Mouse (Mus musculus) hindbrain, embryonic 11.5 days (tissue): ENCODE results near the gene Zfp109. TPM values are rescaled to one million over a fixed set of nuclear protein-coding genes. Genes with fewer than 3 reads are reported as not detected.

Experiments
- ATAC-seq: fragments of 200-750 bp; cut with Nextera tagmentation; 2 replicates; pipeline ENCODE4 v1.8.0; 2017; ENCODE audit warnings: mild to moderate bottlenecking, moderate TSS enrichment, moderate library complexity; ENCODE audit not compliant: low FRiP score
- DNase-seq: peaks from one replicate; pipeline ENCODE4 v3.0.0-alpha.2; 2015; ENCODE audit warnings: low spot score
- H3K27ac ChIP-seq: fragments of 300-500 bp; sonication (generic); 2 replicates; pipeline ENCODE4 v1.5.1; 2014; ENCODE audit warnings: mild to moderate bottlenecking, low read depth, low read length
- H3K27me3 ChIP-seq: fragments of 300-500 bp; sonication (generic); 2 replicates; pipeline ENCODE4 v1.6.1; 2014; ENCODE audit warnings: mild to moderate bottlenecking, low read length, moderate library complexity, mixed read lengths; ENCODE audit not compliant: control insufficient read depth, insufficient read depth
- H3K36me3 ChIP-seq: fragments of 300-500 bp; sonication (generic); 2 replicates; pipeline ENCODE4 v1.6.1; 2014; ENCODE audit warnings: mild to moderate bottlenecking, low read length, moderate library complexity, mixed read lengths; ENCODE audit not compliant: control insufficient read depth, insufficient read depth
- H3K4me1 ChIP-seq: fragments of 300-500 bp; sonication (generic); replicated peaks from 2 replicates; pipeline ENCODE4 v1.6.1; 2014; ENCODE audit warnings: low read length, mixed read lengths; ENCODE audit not compliant: control insufficient read depth, insufficient read depth
- H3K4me2 ChIP-seq: fragments of 300-500 bp; sonication (generic); replicated peaks from 2 replicates; pipeline ENCODE4 v1.6.1; 2014; ENCODE audit warnings: mild to moderate bottlenecking, low read depth, low read length
- H3K4me3 ChIP-seq: fragments of 300-500 bp; sonication (generic); 2 replicates; pipeline ENCODE4 v1.5.1; 2014; ENCODE audit warnings: low read depth, low read length
- H3K9ac ChIP-seq: fragments of 300-500 bp; sonication (generic); 2 replicates; pipeline ENCODE4 v1.6.1; 2014; ENCODE audit warnings: low read depth, low read length
- H3K9me3 ChIP-seq: fragments of 300-500 bp; sonication (generic); 2 replicates; pipeline ENCODE4 v1.6.1; 2016; ENCODE audit warnings: low read length; ENCODE audit not compliant: control insufficient read depth
- WGBS: fragments of 180-500 bp; shearing (Covaris S2); extraction: QIAGEN DNeasy Blood & Tissue Kit; methylation state at CpG from one replicate; pipeline ENCODE4 v1.1.7; 2014; 5-methylcytosine and 5-hydroxymethylcytosine counted together
- polyA plus RNA-seq: library from polyadenylated mRNA; unstranded; fragments of >200 nt; fragmentation: Nextera tagmentation; extraction: Ambion mirVana; gene quantifications from 2 replicates; pipeline ENCODE4 v1.2.1, GENCODE M21; 2014

The Zfp109 gene
- polyA plus RNA-seq, 1 experiment from 2014 or later: 6.1 TPM

- H3K4me2 ChIP-seq: peak overlapping the region; percentile 49
- peak overlapping the region; percentile 40; the same call in 1 of the 2 replicates for H3K4me3 ChIP-seq
- no peaks in the 10 kb centered on the region for H3K9me3 ChIP-seq
- ATAC-seq (peak; percentile 69), DNase-seq (no peak)
- no peaks in the 10 kb centered on the region for H3K36me3 ChIP-seq
- H3K27me3 ChIP-seq: no peaks in the 10 kb centered on the region
- WGBS: 66% methylated on average over 9 of the region's 9 CpGs
- H3K27ac ChIP-seq: no peak overlapping the region
- H3K4me1 ChIP-seq: no peaks in the 10 kb centered on the region
- peak overlapping the region; percentile 59; the same call in 1 of the 2 replicates for H3K9ac ChIP-seq
Measured at GRCm38 (mm10) chr7:24253779-24254615, 16.6 kb upstream of the Zfp109 start.

DNA sequence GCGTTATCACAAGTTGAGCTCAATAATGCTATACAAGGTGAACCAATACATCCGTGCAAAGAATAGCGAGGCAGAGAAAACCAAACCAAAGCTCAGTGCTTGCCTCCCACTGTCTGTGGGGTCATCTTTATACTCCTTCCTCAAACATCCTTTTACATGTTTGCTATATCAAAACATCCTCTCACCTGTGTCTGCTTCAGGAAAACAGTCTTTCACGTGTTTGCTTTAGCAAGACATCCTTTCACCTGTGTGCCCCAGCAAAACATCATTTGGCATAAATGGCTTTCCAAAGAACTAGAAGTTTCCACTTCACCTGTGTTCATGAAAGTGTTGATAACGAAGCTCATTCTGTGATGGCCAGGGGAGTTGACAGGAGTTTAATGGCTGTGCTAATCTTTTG, 26.0 kb downstream of the Zfp109 start, which contains the start of gene Zfp111:
TSS of gene Zfp111 (minus strand) at position 101 of the 400 bp plus-strand sequence.
- no peaks in the 10 kb centered on the region for H3K27me3 ChIP-seq
- H3K27ac ChIP-seq: no peak within 1 kb of the TSS
- H3K9me3 ChIP-seq: no peaks in the 10 kb centered on the region
- ATAC-seq (no peak), DNase-seq (no peak)
- H3K36me3 ChIP-seq: no peaks in the 10 kb centered on the region
- no peak within 1 kb of the TSS for H3K4me2 ChIP-seq
- no peak within 1 kb of the TSS for H3K9ac ChIP-seq
- no peak within 1 kb of the TSS for H3K4me3 ChIP-seq
- no peaks in the 10 kb centered on the region for H3K4me1 ChIP-seq
- WGBS: 83% methylated on average over 5 of the region's 5 CpGs

- ATAC-seq (no peak), DNase-seq (no peak)
- Histone ChIP-seq H3K4me3 (no peak overlapping the region), H3K27ac (no peak overlapping the region), H3K4me1 (no peaks in the 10 kb centered on the region), H3K27me3 (no peaks in the 10 kb centered on the region), H3K9me3 (no peaks in the 10 kb centered on the region), H3K4me2 (no peak overlapping the region), H3K36me3 (0 out of 2 replicates have a peak, but pooled peaks cover 3% of the 10 kb centered on the region), H3K9ac (no peak overlapping the region)
- WGBS: 80% methylated on average over 2 of the region's 2 CpGs
Measured at GRCm38 (mm10) chr7:24210296-24210695, 27.1 kb downstream of the Zfp109 start.

DNA sequence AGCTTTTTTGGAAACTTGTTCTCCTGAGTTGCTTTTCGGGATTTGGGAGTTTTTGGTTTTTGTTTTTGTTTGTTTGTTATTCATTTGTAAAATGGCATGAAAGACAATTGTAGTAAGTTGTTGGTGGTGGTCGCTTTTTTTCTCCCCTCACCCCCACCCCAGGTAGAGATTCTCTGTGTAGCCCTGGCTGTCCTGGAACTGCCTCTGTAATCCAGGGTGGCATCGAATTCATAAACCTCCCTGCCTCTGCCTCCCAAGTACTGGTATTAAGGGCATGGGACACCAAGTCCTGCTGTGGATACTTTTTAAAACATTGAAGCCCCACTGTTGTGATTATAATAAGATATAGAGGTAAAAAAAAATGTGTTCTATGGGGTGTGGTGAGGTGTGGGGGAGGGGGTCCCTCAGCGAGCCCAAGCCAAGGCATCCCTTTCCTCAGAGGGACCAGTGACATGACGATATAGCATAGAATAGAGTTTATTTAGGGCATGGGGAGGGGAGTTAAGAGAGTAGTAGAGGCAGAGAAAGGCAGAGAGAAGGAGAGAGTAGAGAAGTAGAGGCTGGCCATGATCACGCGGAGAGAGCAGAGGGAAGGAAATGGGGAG, 29.0 kb downstream of the Zfp109 start:
- no peak for DNase-seq
- Histone ChIP-seq H3K27ac (no peak overlapping the region), H3K4me3 (peak overlapping the region; percentile 44)

GRCm38 (mm10) chr7:24207488-24208261, 29.7 kb downstream of the Zfp109 start:
- Histone ChIP-seq H3K9me3 (no peaks in the 10 kb centered on the region), H3K36me3 (0 out of 2 replicates have a peak, but pooled peaks cover 3% of the 10 kb centered on the region), H3K27me3 (no peaks in the 10 kb centered on the region), H3K4me2 (peak overlapping the region; percentile 53), H3K27ac (no peak overlapping the region), H3K9ac (peak overlapping the region; percentile 62), H3K4me1 (no peaks in the 10 kb centered on the region), H3K4me3 (peak overlapping the region; percentile 44)
- DNase-seq (peak; percentile 80), ATAC-seq (peak; percentile 89)
- 20% methylated on average over 24 of the region's 24 CpGs for WGBS

More for the DNA sequence above, 29.0 kb downstream of the Zfp109 start:
- peak overlapping the region; percentile 53; the same call in 1 of the 2 replicates for H3K4me2 ChIP-seq
- no peak overlapping the region for H3K9ac ChIP-seq
- H3K9me3 ChIP-seq: no peaks in the 10 kb centered on the region
- peak; percentile 77 for ATAC-seq
- H3K4me1 ChIP-seq: no peaks in the 10 kb centered on the region
- H3K36me3 ChIP-seq: 0 out of 2 replicates have a peak, but pooled peaks cover 3% of the 10 kb centered on the region
- no peaks in the 10 kb centered on the region for H3K27me3 ChIP-seq
- WGBS: 63% methylated on average over 7 of the region's 7 CpGs

DNA sequence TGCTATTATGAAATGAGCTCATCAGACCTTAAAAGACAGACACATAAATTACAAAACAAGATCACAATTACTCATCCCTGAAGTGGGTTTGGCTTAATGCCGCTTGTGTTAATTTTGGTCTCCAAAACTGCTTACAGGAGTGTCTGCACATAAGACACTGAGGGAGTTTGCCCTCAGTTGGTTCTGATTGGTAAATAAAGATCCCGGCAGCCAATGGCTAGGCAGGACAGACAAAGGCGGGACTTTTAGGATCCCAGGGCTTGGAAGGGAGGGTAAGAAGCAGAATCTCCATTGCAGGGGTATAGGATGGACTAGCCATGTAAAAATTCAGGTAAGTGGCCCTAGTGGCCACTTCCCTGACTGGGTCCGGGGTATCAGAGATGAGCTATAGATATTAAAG, 40.4 kb downstream of the Zfp109 start:
- Histone ChIP-seq H3K4me2 (no peak overlapping the region), H3K4me3 (no peak overlapping the region), H3K27me3 (no peaks in the 10 kb centered on the region), H3K36me3 (peaks cover 26% of the 10 kb centered on the region), H3K27ac (no peak overlapping the region), H3K4me1 (no peaks in the 10 kb centered on the region), H3K9ac (no peak overlapping the region), H3K9me3 (no peaks in the 10 kb centered on the region)
- ATAC-seq (no peak), DNase-seq (no peak)
- WGBS: 93% methylated on average over 4 of the region's 4 CpGs

DNA sequence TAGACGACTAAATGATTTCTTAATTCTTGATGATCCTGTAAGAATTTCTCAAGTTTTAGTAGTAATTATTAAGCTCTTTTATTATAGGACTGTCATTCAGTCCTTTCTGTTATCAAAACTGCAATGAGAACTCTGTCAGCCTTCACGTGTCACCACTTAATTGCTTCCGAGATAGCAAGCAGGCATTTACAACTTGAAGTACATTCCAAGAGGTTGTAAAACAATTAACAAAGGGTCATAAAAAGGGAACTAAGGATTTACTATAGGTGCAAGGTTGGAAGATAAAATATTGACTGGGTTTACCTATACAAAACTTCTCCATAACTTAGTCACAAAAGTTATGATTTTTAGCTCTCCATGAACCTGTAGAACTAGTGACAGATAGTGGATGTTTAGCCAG, 44.2 kb downstream of the Zfp109 start:
- no peaks in the 10 kb centered on the region for H3K4me1 ChIP-seq
- H3K36me3 ChIP-seq: peaks cover 9% of the 10 kb centered on the region
- H3K9me3 ChIP-seq: no peaks in the 10 kb centered on the region
- DNase-seq (no peak), ATAC-seq (no peak)
- no peak overlapping the region for H3K4me2 ChIP-seq
- WGBS: 92% methylated on average over 3 of the region's 3 CpGs
- no peak overlapping the region for H3K9ac ChIP-seq
- H3K27me3 ChIP-seq: no peaks in the 10 kb centered on the region
- no peak overlapping the region for H3K4me3 ChIP-seq
- H3K27ac ChIP-seq: no peak overlapping the region

DNA sequence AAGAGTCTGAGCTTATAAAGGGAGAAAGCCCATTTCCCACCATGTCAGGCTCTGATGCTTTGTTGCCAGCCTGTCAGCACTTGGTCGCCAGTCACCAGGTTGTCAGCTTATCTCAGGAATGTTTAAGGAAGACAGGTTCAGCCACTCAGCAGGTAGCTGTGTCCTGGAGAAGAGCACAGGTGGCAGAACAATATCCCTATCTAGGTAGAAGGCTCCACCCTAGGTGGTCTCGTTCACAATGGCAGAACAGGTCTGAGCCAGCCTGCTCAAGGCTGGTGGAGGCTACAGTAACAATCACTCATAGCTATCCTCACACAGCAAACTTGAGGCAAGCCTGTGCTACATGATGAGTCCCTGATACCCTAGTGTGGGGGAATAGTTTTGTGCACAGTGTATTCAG, 46.0 kb downstream of the Zfp109 start:
- no peak for ATAC-seq
- WGBS: 92% methylated on average over 2 of the region's 2 CpGs
- no peaks in the 10 kb centered on the region for H3K9me3 ChIP-seq
- H3K4me3 ChIP-seq: no peak overlapping the region
- DNase-seq: no peak
- H3K36me3 ChIP-seq: peaks cover 6% of the 10 kb centered on the region; the same call in 1 of the 2 replicates
- no peaks in the 10 kb centered on the region for H3K4me1 ChIP-seq
- no peak overlapping the region for H3K27ac ChIP-seq
- H3K9ac ChIP-seq: no peak overlapping the region
- no peak overlapping the region for H3K4me2 ChIP-seq
- no peaks in the 10 kb centered on the region for H3K27me3 ChIP-seq
